Mouse (Mus musculus): ENCODE results near the gene Mindy2. TPM values are rescaled to one million over a fixed set of nuclear protein-coding genes. Genes with fewer than 3 reads are reported as not detected.

Gene Mindy2
- polyA plus RNA-seq, 1 experiment: 4.0 TPM

GRCm38 (mm10) chr9:70587171-70587570, 69.8 kb downstream of the Mindy2 start:
- TF ChIP-seq CTCF (IDR thresholded peaks at IDR 0.05; ENCODE audit: low read depth, low read length): no peak
- no peak for TF ChIP-seq POLR2A (IDR thresholded peaks at IDR 0.05; ENCODE audit: insufficient read depth, low read length)
- no peak for TF ChIP-seq EP300 (IDR thresholded peaks at IDR 0.05; ENCODE audit: insufficient read depth, low read depth, low read length)
- no peaks in the 10 kb centered on the region for H3K9me3 ChIP-seq (replicated peaks; ENCODE audit: control insufficient read depth, insufficient read depth, low read length, poor library complexity, severe bottlenecking)
- no peaks in the 10 kb centered on the region for H3K27me3 ChIP-seq (ENCODE audit: control insufficient read depth, insufficient read depth, low read length, poor library complexity, severe bottlenecking)
- H3K9ac ChIP-seq (ENCODE audit: low read depth, poor library complexity, severe bottlenecking): no peak overlapping the region
- H3K36me3 ChIP-seq (ENCODE audit: control insufficient read depth, insufficient read depth, low read length, poor library complexity, severe bottlenecking): peaks cover 81% of the 10 kb centered on the region
- H3K27ac ChIP-seq (ENCODE audit: insufficient read depth, low read length): no peak overlapping the region
- H3K4me1 ChIP-seq (ENCODE audit: control insufficient read depth, insufficient read depth, low read length): no peaks in the 10 kb centered on the region
- H3K4me3 ChIP-seq (ENCODE audit: low read depth, low read length): no peak overlapping the region

GRCm38 (mm10) chr9:70585172-70585571, 71.8 kb downstream of the Mindy2 start:
- Histone ChIP-seq H3K4me1 (ENCODE audit: control insufficient read depth, insufficient read depth, low read length) (no peaks in the 10 kb centered on the region), H3K27me3 (ENCODE audit: control insufficient read depth, insufficient read depth, low read length, poor library complexity, severe bottlenecking) (no peaks in the 10 kb centered on the region), H3K9ac (ENCODE audit: low read depth, poor library complexity, severe bottlenecking) (no peak overlapping the region), H3K27ac (ENCODE audit: insufficient read depth, low read length) (no peak overlapping the region), H3K9me3 (replicated peaks; ENCODE audit: control insufficient read depth, insufficient read depth, low read length, poor library complexity, severe bottlenecking) (no peaks in the 10 kb centered on the region), H3K36me3 (ENCODE audit: control insufficient read depth, insufficient read depth, low read length, poor library complexity, severe bottlenecking) (peaks cover 81% of the 10 kb centered on the region), H3K4me3 (ENCODE audit: low read depth, low read length) (no peak overlapping the region)
- TF ChIP-seq CTCF (IDR thresholded peaks at IDR 0.05; ENCODE audit: low read depth, low read length) (no peak), EP300 (IDR thresholded peaks at IDR 0.05; ENCODE audit: insufficient read depth, low read depth, low read length) (no peak), POLR2A (IDR thresholded peaks at IDR 0.05; ENCODE audit: insufficient read depth, low read length) (no peak)

DNA sequence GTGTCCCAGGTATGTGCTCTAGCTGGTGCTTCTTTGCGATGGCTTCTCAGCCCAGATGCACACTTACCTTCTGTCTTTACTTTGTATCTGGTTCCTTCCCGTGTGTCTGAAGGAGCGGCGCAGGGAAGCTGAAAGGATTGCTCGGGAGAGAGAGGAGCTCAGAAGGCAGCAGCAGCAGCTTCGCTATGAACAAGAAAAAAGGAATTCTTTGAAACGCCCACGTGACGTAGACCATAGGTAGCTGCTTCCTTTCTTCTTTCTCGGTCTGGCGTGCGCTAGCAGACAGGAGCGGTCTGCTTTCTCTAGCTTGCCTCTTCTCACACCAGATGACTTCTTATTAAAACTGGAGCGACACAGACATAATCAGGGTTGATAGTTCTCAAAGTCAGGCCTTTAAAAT, 72.3 kb downstream of the Mindy2 start:
- no peaks in the 10 kb centered on the region for H3K27me3 ChIP-seq (ENCODE audit: control insufficient read depth, insufficient read depth, low read length, poor library complexity, severe bottlenecking)
- TF ChIP-seq EP300 (IDR thresholded peaks at IDR 0.05; ENCODE audit: insufficient read depth, low read depth, low read length): no peak
- no peak for TF ChIP-seq CTCF (IDR thresholded peaks at IDR 0.05; ENCODE audit: low read depth, low read length)
- no peak for TF ChIP-seq POLR2A (IDR thresholded peaks at IDR 0.05; ENCODE audit: insufficient read depth, low read length)

GRCm38 (mm10) chr9:70580956-70581355, 76.0 kb downstream of the Mindy2 start:
- no peaks in the 10 kb centered on the region for H3K9me3 ChIP-seq (replicated peaks; ENCODE audit: control insufficient read depth, insufficient read depth, low read length, poor library complexity, severe bottlenecking)
- no peak overlapping the region for H3K27ac ChIP-seq (ENCODE audit: insufficient read depth, low read length)
- H3K4me3 ChIP-seq (ENCODE audit: low read depth, low read length): no peak overlapping the region
- TF ChIP-seq EP300 (IDR thresholded peaks at IDR 0.05; ENCODE audit: insufficient read depth, low read depth, low read length): no peak
- TF ChIP-seq POLR2A (IDR thresholded peaks at IDR 0.05; ENCODE audit: insufficient read depth, low read length): no peak
- no peak for TF ChIP-seq CTCF (IDR thresholded peaks at IDR 0.05; ENCODE audit: low read depth, low read length)
- H3K36me3 ChIP-seq (ENCODE audit: control insufficient read depth, insufficient read depth, low read length, poor library complexity, severe bottlenecking): peaks cover 63% of the 10 kb centered on the region
- H3K27me3 ChIP-seq (ENCODE audit: control insufficient read depth, insufficient read depth, low read length, poor library complexity, severe bottlenecking): no peaks in the 10 kb centered on the region
- H3K9ac ChIP-seq (ENCODE audit: low read depth, poor library complexity, severe bottlenecking): no peak overlapping the region
- no peaks in the 10 kb centered on the region for H3K4me1 ChIP-seq (ENCODE audit: control insufficient read depth, insufficient read depth, low read length)

More for the DNA sequence above, 72.3 kb downstream of the Mindy2 start:
- H3K36me3 ChIP-seq (ENCODE audit: control insufficient read depth, insufficient read depth, low read length, poor library complexity, severe bottlenecking): peaks cover 82% of the 10 kb centered on the region
- H3K27ac ChIP-seq (ENCODE audit: insufficient read depth, low read length): no peak overlapping the region
- H3K4me1 ChIP-seq (ENCODE audit: control insufficient read depth, insufficient read depth, low read length): no peaks in the 10 kb centered on the region
- H3K9ac ChIP-seq (ENCODE audit: low read depth, poor library complexity, severe bottlenecking): no peak overlapping the region
- H3K4me3 ChIP-seq (ENCODE audit: low read depth, low read length): no peak overlapping the region
- no peaks in the 10 kb centered on the region for H3K9me3 ChIP-seq (replicated peaks; ENCODE audit: control insufficient read depth, insufficient read depth, low read length, poor library complexity, severe bottlenecking)

- Histone ChIP-seq H3K4me3 (ENCODE audit: low read depth, low read length) (no peak overlapping the region), H3K27me3 (ENCODE audit: control insufficient read depth, insufficient read depth, low read length, poor library complexity, severe bottlenecking) (no peaks in the 10 kb centered on the region), H3K9me3 (replicated peaks; ENCODE audit: control insufficient read depth, insufficient read depth, low read length, poor library complexity, severe bottlenecking) (no peaks in the 10 kb centered on the region), H3K36me3 (ENCODE audit: control insufficient read depth, insufficient read depth, low read length, poor library complexity, severe bottlenecking) (peaks cover 57% of the 10 kb centered on the region), H3K27ac (ENCODE audit: insufficient read depth, low read length) (no peak overlapping the region), H3K9ac (ENCODE audit: low read depth, poor library complexity, severe bottlenecking) (no peak overlapping the region), H3K4me1 (ENCODE audit: control insufficient read depth, insufficient read depth, low read length) (no peaks in the 10 kb centered on the region)
- no peak for TF ChIP-seq POLR2A (IDR thresholded peaks at IDR 0.05; ENCODE audit: insufficient read depth, low read length)
- no peak for TF ChIP-seq EP300 (IDR thresholded peaks at IDR 0.05; ENCODE audit: insufficient read depth, low read depth, low read length)
- TF ChIP-seq CTCF (IDR thresholded peaks at IDR 0.05; ENCODE audit: low read depth, low read length): no peak
Measured at GRCm38 (mm10) chr9:70578123-70578522, 78.9 kb downstream of the Mindy2 start.

- TF ChIP-seq CTCF (IDR thresholded peaks at IDR 0.05; ENCODE audit: low read depth, low read length): no peak
- no peak for TF ChIP-seq EP300 (IDR thresholded peaks at IDR 0.05; ENCODE audit: insufficient read depth, low read depth, low read length)
- no peak for TF ChIP-seq POLR2A (IDR thresholded peaks at IDR 0.05; ENCODE audit: insufficient read depth, low read length)
- Histone ChIP-seq H3K4me1 (ENCODE audit: control insufficient read depth, insufficient read depth, low read length) (no peaks in the 10 kb centered on the region), H3K27ac (ENCODE audit: insufficient read depth, low read length) (no peak overlapping the region), H3K9me3 (replicated peaks; ENCODE audit: control insufficient read depth, insufficient read depth, low read length, poor library complexity, severe bottlenecking) (no peaks in the 10 kb centered on the region), H3K27me3 (ENCODE audit: control insufficient read depth, insufficient read depth, low read length, poor library complexity, severe bottlenecking) (no peaks in the 10 kb centered on the region), H3K36me3 (ENCODE audit: control insufficient read depth, insufficient read depth, low read length, poor library complexity, severe bottlenecking) (peaks cover 19% of the 10 kb centered on the region), H3K4me3 (ENCODE audit: low read depth, low read length) (no peak overlapping the region), H3K9ac (ENCODE audit: low read depth, poor library complexity, severe bottlenecking) (no peak overlapping the region)
Measured at GRCm38 (mm10) chr9:70570351-70570750, 86.6 kb downstream of the Mindy2 start.
